Mouse (Mus musculus) heart, adult 2 months (tissue): ENCODE data around the gene Edn3. TPM values are rescaled to one million over a fixed set of nuclear protein-coding genes. Genes with fewer than 3 reads are reported as not detected.

ENCODE experiments used
- DNase-seq, 2 experiments: peaks; one replicate each; pipeline ENCODE4 v3.0.0; 2021
- H3K27ac ChIP-seq: fragments of 200-600 bp; 2 replicates; pipeline ENCODE4 v1.8.1; 2022
- H3K27me3 ChIP-seq: fragments of 200-500 bp; 2 replicates; pipeline ENCODE4 v1.6.1; 2012; ENCODE audit warnings: mild to moderate bottlenecking, low read length, inconsistent platforms, mixed read lengths; ENCODE audit not compliant: control insufficient read depth, insufficient read depth
- H3K36me3 ChIP-seq: fragments of 200-500 bp; 2 replicates; pipeline ENCODE4 v1.6.1; 2012; ENCODE audit warnings: low read length, inconsistent platforms; ENCODE audit not compliant: control insufficient read depth, insufficient read depth
- H3K4me1 ChIP-seq: fragments of 200-500 bp; 2 replicates; pipeline ENCODE4 v1.6.1; 2011; ENCODE audit warnings: low read length; ENCODE audit not compliant: control insufficient read depth, insufficient read depth
- H3K4me3 ChIP-seq: fragments of 200-600 bp; 2 replicates; pipeline ENCODE4 v1.8.1; 2022
- H3K79me2 ChIP-seq: fragments of 200-500 bp; replicated peaks from 2 replicates; pipeline ENCODE4 v1.6.1; 2012; ENCODE audit warnings: mild to moderate bottlenecking, inconsistent platforms, low read length, moderate library complexity, mixed read lengths; ENCODE audit not compliant: control insufficient read depth, insufficient read depth
- H3K9ac ChIP-seq: fragments of 200-500 bp; 2 replicates; pipeline ENCODE4 v1.6.1; 2012; ENCODE audit warnings: low read depth, mild to moderate bottlenecking, control low read depth, inconsistent platforms, low read length, mixed read lengths
- CTCF ChIP-seq: fragments of 200-600 bp; IDR thresholded peaks from 2 replicates; pipeline ENCODE4 v1.8.1; 2022; ENCODE audit warnings: antibody characterized with exemption, mild to moderate bottlenecking, moderate library complexity
- EP300 ChIP-seq: fragments of 200-500 bp; IDR thresholded peaks from 2 replicates; pipeline ENCODE4 v1.6.1; 2011; ENCODE audit warnings: low read depth, low read length, control low read depth; ENCODE audit not compliant: insufficient read depth
- POLR2A ChIP-seq: fragments of 200-500 bp; IDR thresholded peaks from 2 replicates; pipeline ENCODE4 v1.6.1; 2011; ENCODE audit warnings: mild to moderate bottlenecking, low read depth, low read length, control low read depth; ENCODE audit not compliant: insufficient read depth
- WGBS: fragments of 180-500 bp; shearing (Covaris S2); methylation state at CpG from one replicate; pipeline ENCODE4 v1.1.7; 2018; 5-methylcytosine and 5-hydroxymethylcytosine counted together
- intact Hi-C: fragments of 180-260 bp; cut with DNase I; formaldehyde crosslinking; loops from one replicate; pipeline ENCODE4 v1.15.1; 2025
- polyA plus RNA-seq: library from polyadenylated mRNA; depleted of rRNA; stranded (reverse); fragments of >200 nt; gene quantifications from 2 replicates; pipeline ENCODE4 v1.2.3, GENCODE M21; 2012
- total RNA-seq, 2 experiments: library from RNA; stranded (reverse); gene quantifications; 2 replicates each; pipeline ENCODE4 v1.2.3; 2021

The Edn3 gene
- total and polyA plus RNA-seq, 3 experiments = 0.37 to 1.5 (median 1.4) TPM

DNA sequence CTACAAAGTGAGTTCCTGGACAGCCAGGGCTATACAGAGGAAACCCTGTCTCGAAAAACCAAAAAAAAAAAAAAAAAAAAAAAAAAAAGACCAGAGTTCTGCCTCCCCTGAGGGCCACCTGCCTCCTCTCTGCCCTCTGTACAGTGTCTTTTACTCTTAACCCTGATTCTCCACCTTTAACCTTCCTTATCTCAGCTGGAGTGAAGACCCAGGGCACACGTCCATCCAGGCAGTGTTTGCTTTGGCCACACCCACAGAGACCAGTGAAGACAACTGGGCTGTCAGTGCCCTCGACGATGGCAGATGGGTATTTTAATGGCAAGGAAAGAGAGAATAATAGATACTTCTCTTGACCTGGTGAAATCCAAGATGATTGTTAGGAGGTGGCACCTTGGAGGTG, 1.2 kb upstream of the Edn3 start:
- DNase-seq = no peak
- Histone ChIP-seq H3K27ac (no peak overlapping the region), H3K79me2 (no peaks in the 10 kb centered on the region), H3K4me1 (no peaks in the 10 kb centered on the region), H3K36me3 (no peaks in the 10 kb centered on the region), H3K27me3 (peaks cover 2% of the 10 kb centered on the region), H3K4me3 (no peak overlapping the region), H3K9ac (no peak overlapping the region)
- TF ChIP-seq EP300 (no peak), CTCF (no peak), POLR2A (no peak)
- intact Hi-C loops = no loop called here
- WGBS = 67% methylated on average over 4 of the region's 4 CpGs

GRCm38 (mm10) chr2:174761452-174762101, 1.2 kb downstream of the Edn3 start:
- no peaks in the 10 kb centered on the region for H3K4me1 ChIP-seq
- H3K4me3 ChIP-seq = no peak overlapping the region
- no peak overlapping the region for H3K9ac ChIP-seq
- TF ChIP-seq EP300 (no peak), CTCF (no peak), POLR2A (no peak)
- no peaks in the 10 kb centered on the region for H3K36me3 ChIP-seq
- H3K27ac ChIP-seq = no peak overlapping the region
- intact Hi-C loops = no loop called here
- no peak for DNase-seq
- H3K79me2 ChIP-seq = no peaks in the 10 kb centered on the region
- peaks cover 2% of the 10 kb centered on the region for H3K27me3 ChIP-seq
- WGBS = 73% methylated on average over 6 of the region's 6 CpGs

DNA sequence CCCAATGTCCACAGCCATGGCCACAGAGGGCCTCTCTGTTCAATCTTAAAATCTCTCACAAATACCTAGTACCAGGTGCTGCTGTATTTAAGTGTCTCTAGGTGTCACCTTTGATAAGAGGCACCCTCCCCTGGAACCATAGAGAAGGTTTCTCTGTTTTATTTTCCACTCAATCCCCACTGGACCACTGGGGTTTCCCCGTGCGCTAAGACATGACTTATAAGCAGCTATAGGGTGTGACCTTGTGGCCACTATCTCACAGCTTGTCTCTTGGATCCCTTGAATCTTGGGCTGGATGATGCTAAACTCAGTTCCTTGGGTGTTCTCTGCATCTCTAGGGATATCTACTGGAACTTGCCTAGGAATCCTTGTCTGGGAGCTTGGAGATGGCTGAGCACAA, 1.9 kb downstream of the Edn3 start:
- intact Hi-C loops = no loop called here
- no peak for TF ChIP-seq POLR2A
- TF ChIP-seq EP300 = no peak
- no peak for TF ChIP-seq CTCF
- H3K79me2 ChIP-seq = no peaks in the 10 kb centered on the region
- peaks cover 2% of the 10 kb centered on the region for H3K27me3 ChIP-seq
- H3K27ac ChIP-seq = no peak overlapping the region
- WGBS = 78% methylated on average over 2 of the region's 2 CpGs
- no peaks in the 10 kb centered on the region for H3K4me1 ChIP-seq
- no peak for DNase-seq
- H3K4me3 ChIP-seq = no peak overlapping the region
- H3K36me3 ChIP-seq = no peaks in the 10 kb centered on the region
- H3K9ac ChIP-seq = no peak overlapping the region

GRCm38 (mm10) chr2:174768891-174769528, 8.6 kb downstream of the Edn3 start:
- no peak overlapping the region for H3K27ac ChIP-seq

DNA sequence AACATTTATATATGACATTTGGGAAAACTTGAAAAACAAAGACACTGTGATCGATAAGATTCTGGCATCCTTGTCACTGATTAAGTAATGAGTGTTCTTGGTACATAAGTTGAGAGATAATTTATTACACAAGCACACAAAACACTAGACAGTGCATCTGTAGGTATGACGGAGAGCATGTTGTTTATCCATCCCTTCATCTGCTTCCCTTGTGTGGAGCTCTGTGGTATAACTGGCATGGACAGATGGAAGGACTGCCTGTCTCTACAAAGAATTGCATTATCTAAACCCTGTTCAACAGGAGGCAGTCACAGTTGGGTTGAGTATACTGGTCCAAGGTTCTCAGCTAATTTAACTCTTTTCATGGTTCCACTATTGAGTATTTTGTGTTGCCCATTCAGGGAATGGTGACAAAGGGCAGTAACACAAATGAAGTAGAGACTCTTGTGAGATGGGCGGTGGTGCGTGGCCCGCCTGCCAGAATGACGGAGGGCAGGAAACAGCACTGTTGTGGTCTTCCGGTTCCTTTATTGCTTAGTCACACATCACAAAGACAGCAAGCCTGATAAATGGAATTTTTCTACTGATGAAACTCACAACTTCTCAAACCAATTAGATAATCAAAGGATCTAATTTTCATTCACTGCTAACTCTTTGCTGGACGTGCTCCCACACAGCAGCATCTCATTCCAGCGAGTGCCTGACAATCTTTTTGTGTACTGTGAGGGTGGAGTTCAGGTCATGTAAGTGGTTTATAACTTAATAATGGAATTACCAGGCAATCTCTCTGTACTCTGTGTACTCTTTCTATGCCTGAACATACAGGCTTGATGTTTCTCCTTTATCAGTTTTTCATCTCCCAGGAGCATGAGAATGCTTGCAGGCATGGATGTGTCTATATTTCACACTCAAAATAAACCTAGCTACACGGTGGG, 14.0 kb downstream of the Edn3 start:
- no peaks in the 10 kb centered on the region for H3K27me3 ChIP-seq
- H3K4me1 ChIP-seq = no peaks in the 10 kb centered on the region
- H3K79me2 ChIP-seq = no peaks in the 10 kb centered on the region
- WGBS = 62% methylated on average over 10 of the region's 10 CpGs
- intact Hi-C loops = no loop called here
- no peaks in the 10 kb centered on the region for H3K36me3 ChIP-seq
- DNase-seq = no peak
- no peak overlapping the region for H3K9ac ChIP-seq
- TF ChIP-seq EP300 = no peak
- no peak for TF ChIP-seq POLR2A
- TF ChIP-seq CTCF = no peak
- no peak overlapping the region for H3K27ac ChIP-seq
- H3K4me3 ChIP-seq = no peak overlapping the region

More at GRCm38 (mm10) chr2:174768891-174769528, 8.6 kb downstream of the Edn3 start:
- DNase-seq = no peak
- WGBS = 66% methylated on average over 7 of the region's 7 CpGs
- Histone ChIP-seq H3K36me3 (no peaks in the 10 kb centered on the region), H3K79me2 (no peaks in the 10 kb centered on the region), H3K27me3 (no peaks in the 10 kb centered on the region), H3K4me3 (no peak overlapping the region), H3K9ac (no peak overlapping the region), H3K4me1 (no peaks in the 10 kb centered on the region)
- intact Hi-C loops = no loop called here
- TF ChIP-seq POLR2A = no peak
- TF ChIP-seq CTCF = no peak
- TF ChIP-seq EP300 = no peak
